Mouse (Mus musculus) induced T-regulatory cell, adult 2 months (primary cell): Measurements from ENCODE around the gene Aff3.

Experiments
- DNase-seq: peaks from one replicate; pipeline ENCODE4 v3.0.0-alpha.2; 2012; ENCODE audit warnings: low read depth

Aff3 gene

DNA sequence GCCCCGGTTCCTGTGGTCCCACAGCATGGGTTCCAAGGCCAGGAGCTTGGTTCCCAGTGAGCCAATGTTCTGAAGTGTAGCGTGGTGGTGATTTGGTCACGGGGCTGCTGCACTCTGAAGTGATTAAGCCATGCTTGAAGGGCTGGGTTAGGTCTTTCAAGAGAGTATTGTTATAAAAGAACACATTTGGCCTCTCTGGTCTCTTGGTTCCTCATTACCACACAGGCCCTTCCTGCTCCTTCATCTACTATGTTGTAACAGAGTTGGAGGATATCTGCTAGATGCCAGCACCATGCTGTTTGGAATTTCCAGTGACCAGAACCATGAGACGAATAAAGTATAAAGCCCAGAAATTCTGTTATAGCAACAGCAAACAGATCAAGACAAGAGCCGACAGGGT, 431.6 kb downstream of the Aff3 start:
- no peak for DNase-seq

DNA sequence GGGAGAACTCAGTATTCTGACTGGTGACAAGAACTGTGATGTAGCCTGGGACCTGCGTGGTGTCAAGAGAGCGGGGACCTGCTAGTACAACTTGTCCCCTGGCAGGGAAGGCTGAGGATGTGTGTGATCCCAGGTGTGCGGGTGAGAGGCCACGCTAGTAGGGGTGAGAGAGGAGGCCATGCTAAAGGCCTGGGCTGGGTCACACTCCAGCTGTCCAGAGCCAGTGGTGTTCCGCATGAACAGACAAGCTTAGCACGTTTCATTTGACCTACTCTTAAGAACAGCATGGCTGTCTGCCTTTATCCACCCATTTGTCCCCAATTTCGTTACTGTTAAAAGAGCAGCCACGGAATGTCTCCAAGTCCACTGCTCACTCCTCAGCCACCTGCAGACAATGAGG, 434.7 kb downstream of the Aff3 start:
- DNase-seq: no peak

DNA sequence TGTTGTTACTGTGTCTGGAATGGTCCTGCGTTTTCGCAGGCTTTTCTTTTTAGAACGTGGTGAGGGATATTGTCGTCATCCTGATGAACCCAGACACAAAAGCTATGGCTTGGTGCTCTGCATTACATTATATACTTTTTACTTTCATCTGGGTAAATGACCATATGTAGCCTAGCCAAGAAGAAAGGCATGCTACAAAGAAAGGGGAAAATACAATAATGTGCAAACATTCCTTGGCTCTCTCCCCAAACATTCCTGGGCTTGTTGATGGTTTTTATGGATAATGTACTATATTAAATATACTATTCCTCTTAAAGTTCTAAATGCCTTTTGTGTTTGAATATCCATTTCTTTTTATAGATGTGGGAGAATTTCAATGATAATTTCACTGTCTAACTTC, 435.9 kb downstream of the Aff3 start:
- no peak for DNase-seq

DNA sequence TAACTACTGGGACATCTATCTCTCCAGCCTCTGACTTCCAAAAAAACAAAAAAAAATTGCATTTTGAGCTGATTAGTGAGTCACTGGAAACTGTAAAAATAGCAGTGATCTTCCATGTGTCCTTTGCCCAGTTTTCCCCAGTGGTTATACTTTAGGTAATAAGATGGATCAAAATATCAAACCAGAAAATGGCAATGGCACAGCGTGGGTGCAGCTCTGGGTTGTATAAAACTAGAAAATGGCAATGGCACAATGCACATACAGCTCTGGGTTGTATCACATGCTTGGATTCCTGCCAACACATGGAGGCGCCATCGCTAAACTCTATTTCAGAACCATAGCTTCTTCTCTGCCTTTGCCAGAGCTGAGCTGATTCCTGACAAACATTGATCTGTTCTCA, 439.6 kb downstream of the Aff3 start:
- no peak for DNase-seq

DNA sequence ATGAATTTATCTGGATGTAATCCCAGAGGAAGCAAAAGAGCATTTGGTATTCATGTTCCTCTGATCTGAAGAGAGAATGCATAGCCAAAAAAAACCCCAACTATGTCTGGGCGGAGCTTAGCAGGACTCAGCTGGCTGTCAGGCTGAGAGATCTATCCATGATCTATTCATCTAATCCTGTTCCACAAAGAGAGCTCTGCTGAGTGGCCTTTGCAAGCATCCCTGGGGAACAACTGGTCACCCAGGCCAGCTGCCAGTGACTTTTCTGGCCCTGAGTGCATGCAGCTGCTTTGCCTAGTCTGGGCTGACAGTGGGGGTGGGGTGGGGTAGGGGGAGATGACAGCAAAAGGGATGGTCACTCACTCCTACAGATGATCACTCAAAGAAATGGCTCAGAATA, 442.6 kb downstream of the Aff3 start:
- no peak for DNase-seq

DNA sequence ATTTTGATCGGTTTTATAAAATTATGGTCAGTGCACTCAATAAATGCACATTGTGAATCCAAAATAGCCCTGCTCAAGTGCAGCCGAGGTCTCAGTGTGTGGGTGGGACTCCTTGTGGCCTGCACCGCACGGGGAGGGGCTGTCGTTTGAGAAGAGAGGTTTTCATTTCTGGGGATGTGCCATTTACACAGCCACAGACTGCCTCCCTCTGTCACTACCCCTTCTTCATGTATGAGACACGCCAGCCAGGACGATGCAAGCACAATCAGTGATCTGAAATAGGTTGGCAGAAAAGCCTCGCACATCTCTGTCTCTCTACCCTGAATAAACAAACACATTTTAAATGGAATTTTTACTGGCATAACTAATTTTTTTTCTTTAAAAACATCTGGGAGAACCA, 443.3 kb downstream of the Aff3 start:
- DNase-seq: no peak

DNA sequence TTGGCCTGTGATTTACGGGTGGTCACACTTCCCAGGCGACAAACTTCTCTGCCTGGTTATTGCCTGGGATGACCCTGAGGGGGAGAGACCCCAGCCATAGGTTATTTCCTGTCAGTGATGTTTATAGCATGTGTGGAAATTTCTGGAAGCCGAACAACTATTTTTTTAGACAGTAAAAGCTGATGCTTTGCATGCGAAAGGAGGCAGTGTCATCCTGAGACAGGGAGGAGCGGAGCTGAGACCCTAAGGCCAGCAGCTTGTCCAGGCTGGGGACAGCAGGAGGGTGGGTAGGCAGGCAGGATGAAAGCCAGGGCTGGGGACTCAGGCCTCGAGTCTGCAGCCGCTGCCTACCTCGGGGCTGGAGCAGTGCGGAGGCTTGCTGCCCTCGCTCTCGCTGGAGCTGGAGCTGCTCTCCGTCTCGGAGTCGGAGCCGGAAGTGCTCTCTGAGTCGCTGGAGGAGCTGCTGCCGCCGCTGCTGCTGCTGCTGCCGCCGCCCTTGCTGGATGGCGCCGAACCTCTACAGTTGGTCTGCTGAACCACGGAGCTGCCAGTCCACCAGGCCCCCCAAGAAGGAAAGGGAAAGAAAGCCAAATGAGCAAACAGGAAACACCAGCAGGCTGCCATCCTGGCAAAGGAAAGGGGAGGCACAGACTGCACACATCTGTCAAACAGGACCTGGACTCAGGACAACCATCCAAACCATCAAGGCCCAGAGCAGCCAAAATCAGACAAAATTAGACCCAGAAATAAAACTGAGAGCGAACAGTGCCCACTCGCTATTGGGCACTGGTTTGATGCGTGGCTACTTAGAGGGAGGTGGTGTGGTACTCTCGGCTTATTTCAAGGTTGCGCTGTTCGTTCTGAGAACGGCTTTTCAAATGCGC, 446.6 kb downstream of the Aff3 start:
- no peak for DNase-seq

DNA sequence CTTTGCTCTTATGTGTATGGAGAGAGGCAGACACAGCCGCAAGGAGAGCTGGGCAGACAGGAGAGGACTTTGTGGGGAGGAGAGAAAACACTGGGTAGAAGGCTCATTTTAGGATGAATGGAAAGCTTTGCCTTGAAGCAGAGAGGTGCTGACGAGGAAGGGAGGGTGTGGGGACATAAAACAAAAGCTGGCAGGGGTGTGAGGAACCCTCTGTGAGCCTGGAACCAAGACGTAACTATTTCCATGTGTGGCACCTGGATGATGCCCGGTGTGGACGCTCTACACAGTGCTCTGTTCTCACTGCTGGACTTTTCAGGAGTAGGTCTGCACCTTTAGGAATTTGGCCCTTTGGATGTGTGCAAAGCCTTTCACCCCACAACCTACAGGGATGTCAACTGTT, 447.7 kb downstream of the Aff3 start:
- DNase-seq: no peak

DNA sequence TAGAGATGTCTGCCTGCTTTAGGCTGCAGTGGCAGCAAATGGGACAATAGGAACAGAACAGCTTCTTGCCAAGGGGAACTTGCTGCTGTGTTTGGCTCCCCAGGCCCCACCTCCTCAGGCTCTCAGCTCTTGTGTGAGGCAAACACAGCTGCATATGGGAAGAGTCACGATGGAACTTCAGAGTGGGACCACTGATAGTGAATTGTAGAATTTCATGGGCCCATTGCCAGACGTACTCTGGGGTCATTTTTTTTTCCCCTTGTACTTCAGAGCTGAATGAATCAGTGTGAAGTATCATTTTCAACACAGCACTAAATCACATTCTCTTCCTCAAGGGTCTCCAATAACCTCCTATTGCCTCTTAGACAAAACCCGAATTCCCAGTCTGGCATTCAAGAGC, 451.4 kb downstream of the Aff3 start:
- DNase-seq: no peak

DNA sequence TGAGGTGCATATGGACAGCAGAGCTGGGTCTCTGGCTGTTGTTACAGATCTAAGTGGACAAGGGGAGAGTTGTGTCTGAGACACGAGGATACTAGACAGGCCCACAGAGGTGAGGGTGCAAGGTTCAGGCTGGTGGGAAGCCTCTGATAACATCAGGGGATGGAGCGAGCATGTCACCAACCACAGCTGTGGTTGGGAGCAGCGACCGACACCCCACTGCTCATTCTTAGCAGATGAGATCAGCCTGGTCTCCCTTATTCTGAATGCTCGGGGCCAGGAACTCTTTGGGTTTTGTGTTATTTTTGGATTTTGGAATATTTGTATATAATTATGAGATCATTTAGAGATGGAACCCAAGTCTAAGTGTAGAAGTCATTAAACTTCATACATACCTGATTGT, 452.4 kb downstream of the Aff3 start:
- no peak for DNase-seq

DNA sequence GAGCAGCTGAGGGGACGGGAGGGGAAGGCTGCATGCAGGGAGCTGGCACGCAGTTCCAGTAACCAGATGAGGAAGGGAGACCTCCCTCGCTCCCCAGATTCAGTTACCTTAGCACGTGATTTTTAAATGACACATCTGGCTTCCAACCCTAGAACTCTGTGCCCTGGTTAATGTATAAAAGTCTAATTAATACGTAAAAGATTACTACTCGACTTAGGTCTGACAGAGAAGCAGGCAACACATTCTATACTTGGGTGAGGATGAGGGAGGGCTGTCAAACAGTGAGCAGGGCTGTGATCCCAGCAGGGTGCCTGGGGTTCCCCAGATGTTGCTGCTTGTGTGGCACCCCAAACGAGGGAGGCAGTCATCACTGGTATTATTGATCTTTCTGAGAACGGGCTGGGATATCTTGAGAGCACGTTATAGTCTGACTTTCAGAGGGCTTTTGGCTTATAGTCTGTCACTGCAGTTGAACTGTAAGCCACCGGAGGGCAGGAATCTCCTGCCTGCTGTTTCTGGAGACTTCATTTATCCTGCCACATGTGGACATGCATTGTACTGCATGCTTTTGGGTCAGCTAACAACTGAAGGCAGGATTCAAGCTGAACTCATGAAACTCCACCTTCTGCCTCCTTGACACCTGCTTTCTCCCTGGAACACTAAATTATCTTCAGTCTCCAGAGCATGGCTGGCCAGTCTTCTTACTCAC, 462.1 kb downstream of the Aff3 start:
- DNase-seq: peak; percentile 6

DNA sequence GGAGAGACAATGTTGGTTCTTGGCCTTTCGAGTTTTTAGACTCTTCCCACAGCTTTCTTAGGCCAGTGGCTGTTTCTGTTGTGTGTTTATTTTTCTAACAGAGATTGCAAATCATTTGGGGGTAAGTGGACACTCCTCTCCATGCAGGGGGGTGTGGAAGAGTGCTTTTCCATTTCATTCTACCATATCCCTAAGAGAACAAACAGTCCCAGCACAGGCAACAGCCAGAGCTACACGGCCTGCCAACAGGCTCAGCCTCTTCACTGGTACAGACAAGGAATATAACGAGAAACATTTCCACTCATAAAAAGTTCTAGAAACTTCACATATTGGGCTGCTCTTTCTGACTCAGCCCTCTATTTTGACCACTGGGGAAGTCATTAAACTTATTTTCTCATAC, 463.0 kb downstream of the Aff3 start:
- no peak for DNase-seq

DNA sequence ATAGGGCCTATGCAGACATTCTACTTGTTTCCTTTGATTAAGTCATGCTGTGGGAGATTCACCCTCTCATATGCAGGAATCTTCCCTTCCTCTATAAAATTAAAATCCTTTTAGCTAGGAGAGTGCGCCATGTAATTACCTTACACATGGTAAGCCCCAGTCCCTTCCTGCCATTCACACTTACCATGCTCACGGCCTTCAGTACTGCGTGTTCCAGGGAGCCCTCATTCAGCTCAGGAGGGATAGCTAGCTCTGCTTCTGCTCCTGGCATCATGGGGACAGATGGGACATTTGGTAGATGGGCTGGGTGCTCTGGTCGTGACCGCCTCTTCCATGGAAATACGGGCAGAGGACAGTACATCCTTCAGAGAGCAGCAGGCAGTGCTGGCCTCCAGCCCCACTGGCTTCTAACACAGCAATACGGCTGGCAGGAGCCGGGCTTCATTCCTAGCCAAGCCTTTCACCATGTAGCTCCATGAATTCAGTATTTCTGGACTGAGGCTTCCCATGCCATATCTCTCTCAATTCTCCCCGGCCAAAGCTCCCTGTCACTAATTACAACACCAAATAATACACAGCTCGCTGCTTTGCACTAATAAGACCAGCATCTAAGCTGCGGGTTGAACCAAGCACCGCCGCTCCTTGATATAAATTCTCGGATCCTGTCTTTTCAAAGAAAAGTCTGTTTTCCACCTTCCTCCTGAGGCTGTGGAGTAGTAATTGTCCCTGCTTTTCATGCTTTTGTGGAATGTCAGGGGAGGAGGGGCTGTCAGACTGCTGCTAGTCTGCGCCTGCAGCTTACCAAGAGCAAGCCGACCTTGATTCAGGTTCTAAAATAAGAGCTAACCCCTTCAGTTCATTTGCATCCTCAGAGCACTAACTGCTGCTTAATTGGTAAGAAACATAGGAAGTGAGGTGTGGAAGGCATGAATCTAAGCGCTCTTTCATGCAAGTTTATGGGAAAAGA, 464.8 kb downstream of the Aff3 start:
- no peak for DNase-seq

DNA sequence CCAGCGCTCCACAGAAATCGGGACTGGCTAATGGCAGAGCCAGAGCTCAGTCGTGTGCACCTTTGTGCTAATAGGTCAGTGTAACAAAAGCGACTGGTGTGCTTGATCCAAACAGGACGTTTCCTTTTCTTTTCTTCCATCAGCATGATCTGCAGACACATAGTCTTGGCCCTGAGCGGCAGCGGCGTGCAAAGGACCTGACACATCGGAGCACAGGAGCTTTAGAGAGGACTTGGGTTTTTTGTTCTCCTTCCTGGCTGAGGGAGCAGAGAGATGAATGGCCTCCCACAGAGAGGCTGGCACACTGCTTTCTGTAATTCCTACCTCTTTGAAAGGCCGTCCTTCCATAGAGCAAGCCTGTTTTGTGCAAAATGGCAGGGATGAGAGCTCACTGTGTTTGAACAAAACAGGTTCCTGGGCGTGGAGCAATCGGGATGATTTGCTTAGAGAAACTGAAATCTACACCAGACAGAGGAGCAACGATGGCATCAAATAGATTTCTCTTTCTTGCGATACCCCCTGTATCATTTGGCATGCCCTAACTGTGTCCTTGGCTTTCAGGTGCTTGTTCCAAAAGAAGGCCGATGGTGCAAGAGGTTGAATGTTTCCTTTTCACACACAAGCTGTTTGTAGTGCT, 466.2 kb downstream of the Aff3 start:
- DNase-seq: no peak

DNA sequence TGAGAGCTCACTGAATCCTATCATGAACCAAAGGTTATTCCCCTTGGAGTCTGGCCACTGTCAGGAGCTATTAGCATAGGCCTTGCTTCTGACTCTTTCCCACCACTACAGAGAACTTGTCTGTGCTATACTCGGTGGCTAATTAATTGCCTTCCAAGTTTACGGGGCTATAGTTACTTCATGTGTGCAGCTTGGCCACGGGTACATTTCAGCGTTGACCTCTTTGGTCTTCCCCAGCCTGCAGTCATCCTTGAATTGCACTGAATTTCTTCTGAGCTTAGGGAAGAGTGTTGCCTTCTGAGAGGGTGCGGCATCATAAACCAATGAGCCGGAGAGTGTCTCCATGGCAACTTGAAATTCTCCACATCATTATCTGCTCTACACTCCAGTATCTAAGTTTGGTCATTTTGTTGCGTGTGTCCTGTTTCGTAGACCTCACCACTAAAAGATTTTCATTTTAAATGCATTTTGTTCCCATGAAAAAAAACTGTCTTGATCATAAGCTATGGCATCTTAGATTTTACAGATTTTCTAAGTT, 467.5 kb downstream of the Aff3 start:
- DNase-seq: no peak

DNA sequence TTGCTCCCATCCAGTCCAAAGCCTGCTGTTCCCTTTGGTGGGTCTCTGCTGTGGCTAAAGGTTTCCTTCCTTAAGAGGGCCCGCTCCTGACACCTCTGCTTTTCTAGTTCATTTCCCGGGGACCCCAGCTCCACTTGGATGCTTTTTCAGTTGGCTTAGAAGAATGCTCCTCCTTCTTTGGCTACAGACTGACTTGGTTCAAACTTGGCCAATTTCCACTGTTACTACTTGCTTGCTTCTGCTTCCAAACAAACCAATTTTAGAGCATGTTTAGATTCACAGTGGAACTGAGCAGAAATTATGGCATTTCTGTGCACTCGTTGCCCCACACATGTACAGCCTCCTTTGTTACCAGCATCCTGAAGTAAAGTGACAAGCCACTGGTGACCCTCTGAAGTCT, 469.0 kb downstream of the Aff3 start:
- no peak for DNase-seq

DNA sequence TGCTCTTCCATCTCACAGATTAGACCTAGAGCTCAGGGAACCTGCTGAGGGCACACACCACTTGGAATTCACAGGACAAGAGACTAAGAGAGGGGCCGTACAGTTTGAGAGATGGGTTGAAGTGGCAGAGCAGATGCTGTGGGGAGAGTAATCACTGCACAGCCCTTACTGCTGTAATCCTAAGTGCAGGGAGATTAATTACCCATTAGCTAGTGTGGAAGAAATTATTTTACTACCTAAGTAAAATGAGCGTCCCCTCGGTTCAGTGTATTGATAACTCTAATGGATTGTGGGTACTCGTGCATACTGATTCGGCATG, 478.6 kb downstream of the Aff3 start:
- no peak for DNase-seq

DNA sequence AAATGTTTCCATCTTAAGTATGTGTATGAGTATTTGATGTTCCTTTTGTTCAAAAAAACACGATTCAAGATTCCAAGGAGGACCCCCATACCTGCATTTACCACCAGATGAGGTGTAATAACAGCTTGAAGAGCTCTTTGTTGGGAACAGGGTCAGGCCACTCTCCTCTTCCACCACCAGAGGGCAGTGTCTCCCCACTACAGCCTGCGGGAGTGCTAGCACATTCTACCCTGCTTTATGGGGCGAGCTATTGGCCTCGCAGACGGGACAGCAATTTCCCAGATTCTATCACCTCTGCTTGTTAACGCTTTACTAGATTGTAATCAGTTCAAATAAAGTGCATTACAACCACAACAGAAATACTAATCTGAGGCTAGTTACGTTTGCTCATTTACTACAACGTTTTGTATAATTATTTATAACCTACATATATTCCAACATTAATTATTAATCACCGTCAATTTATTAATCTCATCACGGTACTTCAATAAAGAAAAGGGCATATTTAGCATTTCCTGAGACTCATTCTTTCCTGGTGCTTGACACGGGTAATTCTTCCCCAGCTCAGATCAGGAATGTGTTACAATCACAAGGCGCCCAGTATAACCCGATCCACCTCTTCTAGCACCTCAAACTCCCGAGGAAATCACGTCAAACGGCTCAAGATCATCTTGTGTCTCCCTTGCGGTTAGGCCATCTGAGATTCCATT, 479.1 kb downstream of the Aff3 start:
- peak; percentile 73 for DNase-seq

DNA sequence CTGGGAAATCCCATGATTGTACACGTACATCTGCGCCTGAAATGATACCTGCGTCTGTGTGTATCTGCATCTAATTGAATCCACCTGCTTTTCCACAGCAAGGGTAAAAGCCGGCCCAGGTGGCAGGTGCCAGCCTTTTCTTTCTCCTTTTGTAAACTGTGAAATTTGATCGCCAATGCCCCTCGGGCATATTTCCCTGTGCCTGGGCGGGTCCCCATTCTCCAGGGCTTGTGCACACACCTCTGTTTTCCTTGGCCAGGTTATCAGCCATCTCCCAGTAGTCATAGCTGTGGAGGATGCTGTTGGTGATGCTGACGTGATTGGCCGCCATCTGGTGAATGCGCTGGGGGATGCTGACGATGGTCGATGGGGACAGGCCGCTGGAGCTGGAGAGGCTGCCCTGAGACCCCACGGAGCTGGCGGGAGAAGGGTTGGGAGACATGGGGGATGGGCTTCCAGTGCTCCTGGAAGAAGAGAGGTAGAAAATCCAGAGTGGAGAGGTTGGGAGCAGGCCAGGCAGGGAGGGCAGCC, 483.7 kb downstream of the Aff3 start:
- no peak for DNase-seq

DNA sequence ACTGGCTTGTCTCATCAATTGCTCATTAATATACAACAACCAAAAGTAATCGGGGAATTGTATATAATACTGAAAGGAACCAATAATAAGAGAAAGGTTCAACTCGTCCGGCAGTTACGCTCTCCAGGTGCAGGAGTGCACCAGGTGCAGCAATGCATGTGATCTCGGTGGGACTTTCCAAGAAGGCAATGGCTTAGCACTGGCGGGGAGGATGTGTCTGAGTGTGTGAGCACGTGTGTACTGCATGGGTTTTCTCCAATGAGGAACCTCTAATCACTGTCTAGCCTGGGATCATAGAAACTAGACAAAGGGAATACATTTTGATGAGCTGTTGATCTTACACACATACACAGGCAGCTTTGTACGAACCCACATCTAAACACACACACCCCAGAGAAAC, 485.8 kb downstream of the Aff3 start:
- DNase-seq: no peak

DNA sequence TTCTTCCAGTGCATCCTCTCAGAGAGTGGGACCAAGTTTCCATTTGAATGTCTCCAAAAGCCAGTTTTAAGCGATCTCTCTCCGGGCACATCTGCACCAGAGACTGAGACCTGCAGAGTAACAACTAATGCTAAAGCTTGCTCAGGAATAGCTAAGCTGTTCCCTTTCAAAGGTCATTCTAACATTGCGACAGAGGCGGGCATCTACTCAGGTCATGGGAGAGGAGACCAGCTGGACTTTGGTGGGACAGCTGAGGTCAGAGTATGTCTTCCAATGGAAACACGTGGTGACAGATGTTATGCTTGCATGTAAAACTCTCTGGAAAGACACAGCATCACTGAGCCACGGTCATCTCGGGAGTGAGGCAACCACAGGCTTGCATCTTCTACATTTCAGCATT, 488.7 kb downstream of the Aff3 start:
- DNase-seq: no peak
